Mouse (Mus musculus) c-Kit-positive CD71-positive TER-119-negative erythroid progenitor cells, embryonic 14.5 days (primary cell): Measurements from ENCODE around the gene Angptl2.
A peak's percentile ranks its signal among the peaks of the same experiment; 100 is the strongest.
"Not testable (repeated sequence)": the region's sequence is repeated elsewhere in the genome, so short reads cannot be mapped to it uniquely, and the experiment has no call there.

Experiments
- DNase-seq: peaks from one replicate; pipeline ENCODE4 v3.0.0-alpha.2; 2013; ENCODE audit warnings: low read depth

Angptl2 gene

DNA sequence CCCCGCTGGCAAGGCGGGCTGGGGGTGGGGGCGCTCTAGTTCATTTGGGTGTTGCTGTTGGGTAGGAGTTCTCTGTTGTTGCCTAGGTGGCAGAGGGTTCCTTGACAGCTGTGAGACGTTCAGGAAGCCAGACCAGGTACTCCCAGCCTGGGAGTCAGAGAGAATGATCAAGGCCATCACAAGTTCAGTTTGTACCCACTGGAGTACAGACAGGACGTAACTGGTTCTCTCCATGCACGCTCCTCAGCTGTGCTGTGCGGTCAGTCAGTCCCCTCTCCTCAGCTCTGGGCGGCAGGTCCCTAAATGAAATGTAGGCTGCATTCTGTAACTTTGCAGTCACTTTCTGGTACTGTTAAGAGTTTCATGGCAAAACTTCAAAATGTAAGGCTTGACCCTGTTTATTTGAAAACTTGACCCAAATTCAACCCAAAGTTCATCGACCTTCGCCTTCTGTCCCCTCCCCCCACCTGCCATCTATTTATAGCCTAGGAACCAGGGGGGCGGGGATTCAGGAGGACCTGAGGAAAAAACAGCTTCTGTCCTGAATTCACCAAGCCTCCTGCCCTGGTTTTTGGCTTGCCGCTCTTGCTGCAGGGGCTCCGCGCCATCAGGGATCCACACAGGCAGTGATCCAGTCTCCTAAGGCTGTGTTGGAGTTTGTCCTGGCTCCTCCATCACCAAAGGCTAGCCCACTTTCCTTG is 15.4 kb upstream of the Angptl2 start:
- no peak for DNase-seq

DNA sequence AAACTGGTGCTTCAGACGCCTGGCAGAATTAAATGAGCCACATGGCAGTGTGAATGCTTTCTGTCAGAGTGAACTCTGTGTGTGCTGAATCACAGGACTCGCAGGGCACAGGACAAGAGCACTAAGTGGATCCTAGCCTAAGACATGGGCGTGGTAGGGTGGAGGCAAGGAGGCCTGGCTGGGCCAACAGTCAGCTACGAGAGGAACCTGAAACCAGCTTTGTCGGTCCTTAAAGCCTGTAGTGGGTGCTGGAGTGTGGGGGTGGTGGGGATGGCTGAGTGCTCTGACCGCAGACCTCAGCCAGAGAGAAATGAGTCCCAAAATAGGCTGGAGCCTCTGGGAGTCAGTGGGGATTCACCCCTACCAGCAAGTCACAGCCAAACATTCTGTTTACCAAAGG is 12.6 kb upstream of the Angptl2 start:
- no peak for DNase-seq

DNA sequence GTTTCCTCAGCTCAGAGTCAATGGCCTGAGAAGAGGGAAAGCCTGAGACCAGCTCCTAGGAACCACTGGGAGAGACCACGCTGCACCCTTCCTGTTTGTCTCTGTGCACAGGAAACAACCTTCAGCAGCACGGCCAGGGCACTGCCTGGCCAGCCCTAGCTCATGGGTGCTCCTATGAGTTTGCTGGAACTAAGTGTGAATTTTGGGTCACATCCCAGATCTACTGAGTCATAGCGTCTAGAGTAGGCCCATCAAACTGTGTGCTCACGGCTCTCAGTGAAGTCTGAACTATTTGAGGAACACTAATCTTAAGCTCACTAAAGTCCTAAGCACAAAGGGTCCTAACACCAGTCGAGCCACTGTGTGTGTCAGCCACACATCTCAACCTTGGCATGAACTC is 10.9 kb upstream of the Angptl2 start:
- no peak for DNase-seq

- no peak for DNase-seq
These were observed 9.8 kb upstream of the Angptl2 start for GRCm38 (mm10) chr2:33205939-33206525.

DNA sequence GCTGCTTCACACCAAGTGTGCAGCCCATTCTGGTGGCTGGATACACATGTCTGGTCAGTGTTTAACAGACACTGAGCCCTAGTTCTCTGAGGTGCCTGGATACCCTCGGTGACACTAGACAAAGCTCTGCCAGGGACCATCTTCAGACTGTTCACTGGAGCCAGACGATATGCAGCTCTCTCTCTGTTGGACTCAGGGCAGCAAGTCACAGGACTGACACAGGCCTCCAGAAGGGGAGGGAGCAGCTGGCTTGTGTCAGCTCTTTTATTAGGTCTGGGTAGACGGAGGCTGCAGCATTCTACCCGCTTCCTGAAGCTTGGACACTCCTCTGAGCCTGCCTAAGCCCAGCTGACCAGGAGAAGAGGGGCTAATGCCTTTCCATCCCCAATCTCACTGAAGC is 8.8 kb upstream of the Angptl2 start:
- DNase-seq, result no peak

GRCm38 (mm10) chr2:33208134-33208533 is 7.7 kb upstream of the Angptl2 start:
- DNase-seq, result no peak

DNA sequence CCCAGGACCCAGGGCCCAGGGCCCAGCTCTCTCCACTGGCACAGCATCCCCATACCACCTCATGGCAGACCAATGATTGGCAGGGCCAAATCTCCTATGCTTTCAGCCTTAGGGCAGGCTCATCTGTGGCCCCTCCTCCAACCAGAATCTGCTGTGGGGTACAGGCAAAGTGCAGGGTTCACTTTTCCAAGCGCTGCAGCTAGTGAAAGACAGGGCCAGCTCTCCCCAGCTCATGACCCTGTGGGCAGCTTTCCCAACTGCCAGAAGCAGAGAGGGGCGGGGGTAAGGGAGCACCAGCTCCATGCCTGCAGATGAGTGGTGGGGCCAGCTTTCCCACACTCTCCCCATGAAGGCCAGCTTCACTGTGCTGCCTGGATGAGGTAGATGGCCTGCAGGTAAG is 5.0 kb upstream of the Angptl2 start:
- no peak for DNase-seq

GRCm38 (mm10) chr2:33211263-33211662 is 4.6 kb upstream of the Angptl2 start:
- DNase-seq, result not testable (repeated sequence)

- no peak for DNase-seq
These were observed 631 bp upstream of the Angptl2 start for GRCm38 (mm10) chr2:33215177-33215699.

- DNase-seq, result no peak
These were observed 966 bp downstream of the Angptl2 start for GRCm38 (mm10) chr2:33216645-33217424.

DNA sequence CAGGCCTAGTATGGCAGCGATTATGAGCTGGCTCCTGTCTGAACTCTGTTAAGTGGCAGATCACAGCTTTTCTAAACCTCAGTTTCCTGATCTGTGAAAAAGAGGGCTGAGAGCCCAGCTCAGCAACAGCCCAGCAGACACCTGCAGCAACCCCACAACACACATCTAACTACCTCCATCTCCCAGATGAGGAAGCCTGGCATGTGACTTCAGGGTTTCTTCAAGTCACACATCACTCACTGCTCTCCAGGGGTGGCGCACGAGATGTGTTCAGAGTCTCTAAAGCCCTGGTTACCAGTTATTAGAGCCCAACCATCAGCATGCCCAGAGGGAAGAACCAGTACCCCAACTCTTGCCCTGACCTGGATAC is 1.5 kb downstream of the Angptl2 start:
- no peak for DNase-seq

DNA sequence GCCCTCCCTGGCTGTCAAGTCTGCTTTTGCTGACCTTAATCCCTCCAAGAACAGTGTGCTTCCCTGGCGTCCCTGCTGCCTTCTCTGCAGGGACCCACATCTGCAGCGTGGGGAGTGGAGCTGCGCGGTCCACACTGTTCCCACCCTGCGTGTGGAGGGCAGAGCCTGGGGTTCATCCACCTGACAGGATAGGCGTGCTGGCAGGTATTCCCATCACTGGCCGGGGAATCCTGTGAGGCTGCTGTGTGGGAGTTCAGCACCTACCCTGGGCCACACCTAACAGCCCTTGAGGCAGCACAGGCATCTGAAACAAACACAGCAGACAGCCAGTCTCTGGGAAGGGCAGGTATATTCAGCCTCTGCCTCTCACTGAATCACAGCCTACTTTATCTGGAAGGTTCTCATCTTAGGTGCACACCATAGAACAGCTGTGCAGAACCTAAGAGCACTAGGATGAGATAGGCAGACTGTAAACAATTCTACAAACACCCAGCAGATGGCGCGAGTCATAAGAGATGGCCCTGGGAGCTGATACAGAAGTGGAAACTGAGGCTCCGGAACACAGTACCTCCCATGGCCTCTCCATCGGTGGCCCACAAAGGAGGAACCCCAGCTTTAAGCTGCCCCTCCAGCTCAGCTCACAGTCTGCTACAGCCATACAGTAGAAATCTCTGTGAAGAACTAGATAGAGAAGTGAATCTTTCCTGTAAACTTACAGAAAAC is 3.2 kb downstream of the Angptl2 start:
- DNase-seq, result peak; percentile 23

DNA sequence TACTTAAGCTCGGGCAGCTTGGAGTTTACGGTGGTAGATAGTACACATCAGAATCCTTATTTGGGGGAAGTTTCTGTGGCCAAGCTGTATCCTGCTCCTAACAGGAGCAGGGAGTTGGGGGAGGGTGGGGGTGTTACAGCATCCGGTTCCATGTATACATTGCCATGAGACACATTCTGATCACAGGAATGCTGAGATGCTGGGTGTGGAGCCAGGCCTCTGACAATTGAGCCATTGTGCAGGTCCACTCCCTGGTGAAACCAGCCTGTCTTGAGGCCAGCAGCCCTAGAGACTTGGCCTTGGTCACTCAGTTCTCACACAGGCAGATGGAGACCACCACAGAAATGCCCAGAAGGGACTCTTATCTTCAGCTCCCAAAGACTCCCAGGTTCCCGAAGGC is 3.8 kb downstream of the Angptl2 start:
- no peak for DNase-seq

- DNase-seq, result no peak
These were observed 4.4 kb downstream of the Angptl2 start for GRCm38 (mm10) chr2:33220246-33220645.

GRCm38 (mm10) chr2:33220674-33221338 is 4.9 kb downstream of the Angptl2 start:
- DNase-seq, result no peak

- DNase-seq, result no peak
These were observed 5.6 kb downstream of the Angptl2 start for GRCm38 (mm10) chr2:33221339-33221900.

DNA sequence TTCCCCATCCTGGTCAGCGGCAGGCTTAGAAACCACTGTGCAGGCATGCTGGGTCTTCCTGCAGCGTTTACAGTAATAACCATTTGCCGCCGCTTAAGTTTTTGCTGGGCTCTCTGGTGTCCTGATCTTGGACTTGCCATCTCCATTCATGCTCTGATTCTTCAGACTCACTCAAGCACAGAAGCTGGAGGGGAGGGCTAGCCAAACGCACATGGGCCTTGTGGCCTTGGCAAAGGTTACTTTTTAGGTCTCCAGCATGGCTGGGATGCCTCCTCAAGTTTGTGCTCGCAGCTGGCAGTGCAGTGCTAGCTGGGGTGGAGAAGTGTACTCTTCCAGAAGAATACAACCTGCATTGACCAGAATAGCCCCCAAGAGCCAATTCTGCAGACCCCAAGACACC is 6.6 kb downstream of the Angptl2 start:
- no peak for DNase-seq

- DNase-seq, result no peak
These were observed 7.9 kb downstream of the Angptl2 start for GRCm38 (mm10) chr2:33223656-33224358.

DNA sequence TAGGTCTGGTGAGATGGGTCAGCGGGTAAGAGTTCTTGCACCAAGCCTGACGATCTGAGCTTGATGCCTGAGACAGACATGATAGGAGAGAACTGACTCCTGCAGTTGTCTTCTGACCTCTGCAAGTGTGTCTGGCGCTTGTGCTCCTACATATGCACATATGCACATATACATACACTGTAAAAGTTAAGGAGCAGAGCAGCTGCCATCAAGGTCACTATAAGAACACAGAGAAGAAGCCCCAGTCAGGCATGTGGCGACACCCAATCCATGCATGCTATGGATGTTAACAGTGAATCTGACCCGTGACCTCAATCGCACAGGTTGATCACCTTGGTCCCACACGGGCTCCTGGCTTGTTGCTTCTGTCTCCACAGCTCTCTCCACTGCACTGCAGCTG is 10.1 kb downstream of the Angptl2 start:
- DNase-seq, result no peak

- DNase-seq, result no peak
These were observed 12.2 kb downstream of the Angptl2 start for GRCm38 (mm10) chr2:33228077-33228476.

DNA sequence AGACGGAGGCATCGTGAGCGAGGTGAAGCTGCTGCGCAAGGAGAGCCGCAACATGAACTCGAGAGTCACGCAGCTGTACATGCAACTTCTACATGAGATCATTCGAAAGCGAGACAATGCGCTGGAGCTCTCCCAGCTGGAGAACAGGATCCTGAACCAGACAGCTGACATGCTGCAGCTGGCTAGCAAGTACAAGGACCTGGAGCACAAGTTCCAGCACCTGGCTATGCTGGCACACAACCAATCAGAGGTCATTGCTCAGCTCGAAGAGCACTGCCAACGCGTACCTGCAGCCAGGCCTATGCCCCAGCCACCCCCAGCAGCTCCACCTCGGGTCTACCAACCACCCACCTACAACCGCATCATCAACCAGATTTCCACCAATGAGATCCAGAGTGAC is 12.7 kb downstream of the Angptl2 start:
- DNase-seq, result no peak
